Mouse (Mus musculus) heart, embryonic 14.5 days (tissue): ENCODE measurements around the gene Gm17018. TPM values are rescaled to one million over a fixed set of nuclear protein-coding genes. Genes with fewer than 3 reads are reported as not detected.

Experiments used
- ATAC-seq: fragments of 200-750 bp; cut with Nextera tagmentation; 2 replicates; pipeline ENCODE4 v1.8.0; 2017; ENCODE audit warnings: low read depth, moderate TSS enrichment; ENCODE audit not compliant: insufficient number of reproducible peaks, insufficient read depth, low FRiP score
- H3K27ac ChIP-seq, 2 experiments: fragments of 200-500 bp in 1 of 2; fragments of 300-500 bp in 1 of 2; sonication (generic) in 1 of 2; replicated peaks in 1 of 2; 2 replicates each; pipeline ENCODE4 v1.5.1; 2012 to 2014; ENCODE audit warnings: low read depth in 2 of 2, low read length in 2 of 2, control low read depth in 1 of 2, mild to moderate bottlenecking in 1 of 2, mixed read lengths in 1 of 2; ENCODE audit not compliant: control insufficient read depth in 1 of 2, insufficient read depth in 1 of 2
- H3K27me3 ChIP-seq: fragments of 300-500 bp; sonication (generic); 2 replicates; pipeline ENCODE4 v1.6.1; 2014; ENCODE audit warnings: mild to moderate bottlenecking, low read length, control low read depth; ENCODE audit not compliant: control insufficient read depth, insufficient read depth
- H3K36me3 ChIP-seq: fragments of 300-500 bp; sonication (generic); 2 replicates; pipeline ENCODE4 v1.6.1; 2014; ENCODE audit warnings: mild to moderate bottlenecking, control low read depth, low read length, mixed read lengths; ENCODE audit not compliant: control insufficient read depth, insufficient read depth
- H3K4me1 ChIP-seq, 2 experiments: fragments of 200-500 bp in 1 of 2; fragments of 300-500 bp in 1 of 2; sonication (generic) in 1 of 2; 2 replicates each; pipeline ENCODE4 v1.6.1; 2012 to 2014; ENCODE audit warnings: low read length in 2 of 2, control low read depth in 1 of 2, mixed read lengths in 1 of 2; ENCODE audit not compliant: control insufficient read depth in 2 of 2, insufficient read depth in 2 of 2
- H3K4me2 ChIP-seq: fragments of 300-500 bp; sonication (generic); 2 replicates; pipeline ENCODE4 v1.6.1; 2014; ENCODE audit warnings: mild to moderate bottlenecking, low read length
- H3K4me3 ChIP-seq, 2 experiments: fragments of 200-500 bp in 1 of 2; fragments of 300-500 bp in 1 of 2; sonication (generic) in 1 of 2; 2 replicates each; pipeline ENCODE4 v1.5.1; 2012 to 2014; ENCODE audit warnings: low read length in 2 of 2, mild to moderate bottlenecking in 2 of 2, control low read depth in 1 of 2, low read depth in 1 of 2, moderate library complexity in 1 of 2; ENCODE audit not compliant: control insufficient read depth in 1 of 2, insufficient read depth in 1 of 2
- H3K9ac ChIP-seq: fragments of 300-500 bp; sonication (generic); 2 replicates; pipeline ENCODE4 v1.6.1; 2014; ENCODE audit warnings: mild to moderate bottlenecking, low read length
- H3K9me3 ChIP-seq: fragments of 300-500 bp; sonication (generic); 2 replicates; pipeline ENCODE4 v1.6.1; 2016; ENCODE audit warnings: low read length, control low read depth; ENCODE audit not compliant: control insufficient read depth
- WGBS: fragments of 180-500 bp; shearing (Covaris S2); extraction: QIAGEN DNeasy Blood & Tissue Kit; methylation state at CpG from one replicate; pipeline ENCODE4 v1.1.7; 2014; 5-methylcytosine and 5-hydroxymethylcytosine counted together
- polyA plus RNA-seq: library from polyadenylated mRNA; unstranded; fragments of >200 nt; fragmentation: Nextera tagmentation; extraction: Ambion mirVana; gene quantifications from 2 replicates; pipeline ENCODE4 v1.2.1, GENCODE M21; 2014

Gene Gm17018
- polyA plus RNA-seq, 1 experiment from 2014 or later, result 38.2 TPM

DNA sequence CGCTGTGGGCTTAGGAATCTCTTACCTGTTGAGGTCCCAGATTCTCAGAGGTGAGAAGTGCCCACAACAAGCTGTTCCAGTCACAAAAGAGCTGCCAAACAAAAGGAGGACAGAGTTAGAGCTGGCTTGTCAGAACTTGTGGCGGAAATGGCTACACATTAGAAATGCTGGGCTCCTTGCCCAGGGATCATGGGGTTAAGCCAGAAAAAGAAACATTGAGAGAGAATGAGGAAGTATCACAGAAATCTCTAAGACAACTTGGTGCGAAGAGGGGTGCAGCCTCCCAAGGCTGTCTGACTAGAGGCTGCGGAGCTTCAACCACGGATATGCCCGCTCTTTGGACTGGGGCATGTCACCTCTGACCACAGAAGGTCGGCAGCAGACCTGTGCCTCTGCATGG is 31.3 kb downstream of the Gm17018 start:
- H3K4me2 ChIP-seq, result no peak overlapping the region
- no peak overlapping the region for H3K9ac ChIP-seq
- WGBS, result 70% methylated on average over 7 of the region's 7 CpGs
- no peak overlapping the region for H3K4me3 ChIP-seq
- peaks cover 18% of the 10 kb centered on the region; the same call in 1 of the 2 replicates for H3K36me3 ChIP-seq
- no peak for ATAC-seq
- H3K27ac ChIP-seq, result no peak overlapping the region
- H3K4me1 ChIP-seq, result peaks cover 4 to 11% of the 10 kb centered on the region in 2 experiments; a peak in 2 of 4 replicates
- H3K27me3 ChIP-seq, result no peaks in the 10 kb centered on the region
- H3K9me3 ChIP-seq, result no peaks in the 10 kb centered on the region

DNA sequence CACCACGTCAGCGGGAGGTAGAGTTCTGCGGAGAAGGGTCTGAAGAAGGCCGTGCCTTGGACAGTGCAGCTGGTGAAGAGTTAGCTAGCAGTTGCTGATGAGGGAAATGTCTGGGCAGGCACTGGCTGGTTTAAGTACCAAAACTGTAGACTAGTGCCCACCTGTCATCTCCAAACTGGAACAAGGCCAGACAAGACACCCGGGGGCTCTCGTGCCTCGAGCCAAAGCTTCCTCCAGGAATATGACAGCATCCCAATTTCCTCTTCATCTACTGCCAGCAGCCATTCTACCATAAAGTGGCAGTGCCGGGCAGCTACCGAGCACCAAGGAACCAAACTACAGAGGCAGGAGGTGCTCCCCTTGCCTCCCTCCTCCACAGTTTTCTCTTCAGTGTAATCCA is 32.5 kb downstream of the Gm17018 start:
- WGBS, result 87% methylated on average over 9 of the region's 9 CpGs
- H3K9me3 ChIP-seq, result no peaks in the 10 kb centered on the region
- H3K27ac ChIP-seq, result no peak overlapping the region
- peaks cover 4 to 11% of the 10 kb centered on the region in 2 experiments; a peak in 2 of 4 replicates for H3K4me1 ChIP-seq
- no peak overlapping the region for H3K4me3 ChIP-seq
- no peaks in the 10 kb centered on the region for H3K27me3 ChIP-seq
- H3K36me3 ChIP-seq, result peaks cover 18% of the 10 kb centered on the region; the same call in 1 of the 2 replicates
- H3K9ac ChIP-seq, result no peak overlapping the region
- no peak overlapping the region for H3K4me2 ChIP-seq
- no peak for ATAC-seq

DNA sequence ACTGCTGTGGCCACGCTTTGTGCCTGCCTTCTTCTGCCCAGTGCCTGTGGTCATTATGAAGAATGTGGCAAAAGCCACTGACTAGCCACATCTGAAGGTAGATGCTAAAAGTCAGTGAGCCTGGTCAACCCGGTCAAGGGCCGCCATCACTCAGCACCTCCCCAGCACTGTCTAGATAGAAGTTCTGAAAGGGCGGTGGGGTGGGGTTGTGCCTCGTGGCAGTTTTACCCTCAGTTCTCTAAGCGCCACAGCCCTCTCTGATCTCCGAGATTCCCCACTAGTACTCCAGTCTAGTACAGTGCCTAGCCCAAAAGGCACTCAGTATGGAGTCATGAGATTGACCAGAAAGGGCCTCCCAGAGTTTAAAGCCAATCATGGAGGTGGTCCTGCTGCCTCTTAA is 33.7 kb downstream of the Gm17018 start:
- peaks cover 11% of the 10 kb centered on the region; the same call in 1 of the 2 replicates for H3K36me3 ChIP-seq
- ATAC-seq, result no peak
- WGBS, result 81% methylated on average over 7 of the region's 7 CpGs

DNA sequence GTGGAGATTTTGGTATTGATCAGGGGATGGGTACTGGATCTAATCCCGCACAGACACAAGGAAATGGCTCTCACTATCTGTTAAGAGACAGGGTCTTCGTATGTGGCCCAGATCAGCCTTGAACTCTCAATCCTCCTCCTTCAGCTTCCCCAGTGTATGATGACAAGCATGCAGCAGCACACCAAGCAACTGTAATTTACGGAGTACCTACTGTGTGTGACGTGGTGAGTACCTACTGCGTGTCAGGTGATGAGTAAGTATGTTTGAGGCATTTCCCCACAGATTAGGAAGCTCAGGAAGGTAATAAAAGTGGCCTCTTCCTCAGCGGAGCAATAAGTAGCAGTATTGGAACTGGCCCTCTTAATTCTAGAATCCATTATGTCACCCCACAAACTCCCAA is 35.1 kb downstream of the Gm17018 start:
- H3K9me3 ChIP-seq, result no peaks in the 10 kb centered on the region
- no peak overlapping the region for H3K27ac ChIP-seq
- 90% methylated on average over 6 of the region's 6 CpGs for WGBS
- no peak overlapping the region for H3K4me2 ChIP-seq
- peaks cover 4 to 11% of the 10 kb centered on the region in 2 experiments; a peak in 2 of 4 replicates for H3K4me1 ChIP-seq
- H3K4me3 ChIP-seq, result no peak overlapping the region
- H3K36me3 ChIP-seq, result peaks cover 11% of the 10 kb centered on the region; the same call in 1 of the 2 replicates
- ATAC-seq, result no peak
- H3K9ac ChIP-seq, result no peak overlapping the region
- no peaks in the 10 kb centered on the region for H3K27me3 ChIP-seq

More for the DNA sequence above, 33.7 kb downstream of the Gm17018 start:
- Histone ChIP-seq H3K9me3 (no peaks in the 10 kb centered on the region), H3K9ac (no peak overlapping the region), H3K4me3 (no peak overlapping the region), H3K27ac (no peak overlapping the region), H3K4me1 (peaks cover 4 to 11% of the 10 kb centered on the region in 2 experiments; a peak in 2 of 4 replicates), H3K27me3 (no peaks in the 10 kb centered on the region), H3K4me2 (no peak overlapping the region)

DNA sequence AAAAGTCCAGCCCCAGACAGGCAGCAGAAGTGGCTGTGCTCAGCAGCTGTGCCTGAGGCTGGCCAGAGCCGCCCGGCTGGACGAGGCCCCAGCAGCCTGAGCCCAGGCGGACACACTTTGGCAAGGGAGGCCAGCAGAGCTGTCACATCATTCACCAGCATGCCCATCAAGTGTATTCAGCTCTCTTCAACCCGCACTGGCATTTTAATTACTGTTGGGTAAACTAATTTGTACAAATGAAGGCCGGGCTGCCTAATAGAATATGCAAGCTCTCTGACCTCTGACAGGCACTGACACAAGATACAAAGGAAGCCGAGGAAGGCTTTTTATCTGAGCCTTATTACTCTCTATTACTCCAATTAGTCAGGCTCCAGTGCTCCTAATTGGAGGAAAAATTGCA is 35.6 kb downstream of the Gm17018 start:
- Histone ChIP-seq H3K9ac (no peak overlapping the region), H3K9me3 (no peaks in the 10 kb centered on the region), H3K27ac (no peak overlapping the region), H3K4me2 (no peak overlapping the region), H3K36me3 (peaks cover 10% of the 10 kb centered on the region; the same call in 1 of the 2 replicates), H3K4me3 (no peak overlapping the region), H3K27me3 (no peaks in the 10 kb centered on the region), H3K4me1 (peaks cover 4 to 11% of the 10 kb centered on the region in 2 experiments; a peak in 2 of 4 replicates)
- no peak for ATAC-seq
- WGBS, result 45% methylated on average over 7 of the region's 7 CpGs

DNA sequence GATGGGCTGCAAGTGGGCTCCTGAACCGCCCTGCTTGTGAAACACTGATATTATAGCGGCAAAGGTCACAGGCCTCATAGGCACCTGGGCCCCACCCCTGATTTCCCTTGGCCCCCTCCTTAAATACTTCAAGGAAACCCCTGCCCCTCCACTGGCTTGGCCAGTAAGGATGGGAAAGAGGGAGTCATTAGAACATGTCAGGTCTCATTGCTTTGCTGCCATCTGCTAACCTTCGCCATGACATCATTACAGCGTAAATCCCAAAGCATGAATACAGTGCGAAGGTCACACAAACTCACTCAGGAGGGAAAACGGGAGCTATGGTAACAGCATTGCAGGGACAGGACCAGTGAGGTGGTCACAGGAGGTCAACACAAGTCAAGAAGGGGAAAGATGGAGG is 36.0 kb downstream of the Gm17018 start:
- H3K36me3 ChIP-seq, result peaks cover 6% of the 10 kb centered on the region; the same call in 1 of the 2 replicates
- no peaks in the 10 kb centered on the region for H3K27me3 ChIP-seq
- ATAC-seq, result no peak
- no peak overlapping the region for H3K27ac ChIP-seq
- 90% methylated on average over 6 of the region's 6 CpGs for WGBS
- H3K4me1 ChIP-seq, result peaks cover 4 to 10% of the 10 kb centered on the region in 2 experiments; a peak in 2 of 4 replicates
- no peak overlapping the region for H3K4me3 ChIP-seq
- H3K9ac ChIP-seq, result no peak overlapping the region
- H3K4me2 ChIP-seq, result no peak overlapping the region
- no peaks in the 10 kb centered on the region for H3K9me3 ChIP-seq

DNA sequence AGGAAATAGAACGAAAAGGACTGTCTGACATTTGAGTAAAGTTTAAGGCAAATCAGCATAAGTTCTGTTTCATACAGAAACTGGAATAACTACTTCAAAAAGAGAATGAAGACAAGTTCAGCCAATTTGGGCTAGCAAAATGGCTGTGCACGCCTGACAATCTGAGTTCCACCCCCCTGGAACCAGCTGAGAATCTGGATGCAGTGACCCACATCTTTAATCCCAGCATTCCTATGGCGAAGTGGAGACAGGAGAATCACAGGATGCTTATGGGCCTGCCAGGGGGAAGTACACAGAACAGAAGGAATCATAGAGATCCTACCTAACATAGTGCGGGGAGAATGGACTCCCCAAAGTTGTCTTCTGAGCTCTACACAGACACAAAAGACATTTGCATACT is 36.7 kb downstream of the Gm17018 start:
- H3K4me2 ChIP-seq, result no peak overlapping the region
- no peaks in the 10 kb centered on the region for H3K27me3 ChIP-seq
- H3K9me3 ChIP-seq, result no peaks in the 10 kb centered on the region
- H3K4me1 ChIP-seq, result peaks cover 0 to 5% of the 10 kb centered on the region in 2 experiments; a peak in 2 of 4 replicates
- H3K9ac ChIP-seq, result no peak overlapping the region
- WGBS, result 87% methylated on average over 4 of the region's 4 CpGs
- no peak overlapping the region for H3K4me3 ChIP-seq
- H3K36me3 ChIP-seq, result 0 out of 2 replicates have a peak, but pooled peaks cover 5% of the 10 kb centered on the region
- no peak for ATAC-seq
- no peak overlapping the region for H3K27ac ChIP-seq

DNA sequence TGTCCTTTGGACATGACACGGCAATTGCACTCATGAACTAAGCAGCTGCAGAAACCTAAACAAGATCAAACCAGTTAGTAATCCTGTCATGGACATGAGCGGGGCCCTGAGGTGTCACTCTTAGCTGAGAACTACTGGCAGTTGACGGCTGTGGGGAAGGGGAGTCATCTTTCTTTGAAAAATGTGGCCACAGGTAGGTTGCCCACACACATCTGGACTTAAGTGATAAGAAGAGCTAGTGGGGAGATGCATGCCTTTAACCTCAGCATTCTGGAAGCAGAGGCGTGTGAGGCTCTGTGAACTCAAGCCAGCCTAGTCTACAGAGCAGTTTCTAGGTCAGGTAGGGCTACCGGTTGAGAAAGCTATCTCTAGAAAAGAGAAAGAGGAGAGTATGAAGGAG is 42.2 kb downstream of the Gm17018 start:
- 84% methylated on average over 5 of the region's 5 CpGs for WGBS
- no peak for ATAC-seq
- Histone ChIP-seq H3K36me3 (no peaks in the 10 kb centered on the region), H3K27ac (no peak overlapping the region), H3K4me1 (peaks cover 5 to 14% of the 10 kb centered on the region in 2 experiments), H3K9me3 (no peaks in the 10 kb centered on the region), H3K9ac (no peak overlapping the region), H3K4me3 (no peak overlapping the region), H3K27me3 (no peaks in the 10 kb centered on the region), H3K4me2 (no peak overlapping the region)
